Mouse (Mus musculus) testis, postnatal 10 days (tissue): ENCODE measurements at regions not wholly inside any gene's neighbourhood (a gene's known extent, or its start where the extent isn't known, plus 50 kb on each side); places are given as distances from the start of the nearest gene placed in this dataset.
"Not testable (repeated sequence)": the region's sequence is repeated elsewhere in the genome, so short reads cannot be mapped to it uniquely, and the experiment has no call there.

Source experiments
- DNase-seq: peaks from one replicate; pipeline ENCODE4 v3.0.0; 2021; ENCODE audit warnings: low spot score

GRCm38 (mm10) chrX:65778656-65779370 lies 525.2 kb downstream of the 4930447F04Rik start:
- DNase-seq: not testable (repeated sequence)

- DNase-seq: no peak
Observed at GRCm38 (mm10) chrX:65769861-65770260, 534.2 kb downstream of the 4930447F04Rik start.

- peak; percentile 38 for DNase-seq
Observed at GRCm38 (mm10) chrX:65734577-65734976, 569.4 kb downstream of the 4930447F04Rik start.

- no peak for DNase-seq
Observed at GRCm38 (mm10) chrX:65715562-65715961, 588.5 kb downstream of the 4930447F04Rik start.
